In genomic region chr12:79679941-79680697, GRCm38 (mm10) we compare ENCODE assay signal across 9 mouse cellular contexts.
A peak's percentile ranks its signal among the peaks of the same experiment; 100 is the strongest.
DNase-seq lines count a peak whose midpoint lies in the region; ATAC-seq and TF ChIP-seq lines count a peak whose summit lies in the region.
"Had no signal": no experiment of that assay in that cellular context is flagged by ENCODE, and none has a peak within 500 bp of the region (broad histone marks: within the 10 kb centered on the region; RNA-seq: fewer than 3 reads in every experiment).

No protein-coding gene starts in this region.

- no peaks in the 10 kb centered on the region for H3K9me3 ChIP-seq in heart, embryonic 16.5 days (replicated peaks; ENCODE audit: control insufficient read depth, low read length)
- H3K9me3 ChIP-seq in stomach, embryonic 15.5 days: no peaks in the 10 kb centered on the region

- no peak overlapping the region for H3K9ac ChIP-seq in heart, embryonic 16.5 days (ENCODE audit: low read length)
- H3K9ac ChIP-seq in stomach, embryonic 15.5 days: no peak overlapping the region

- peak; percentile 49 to 65 for DNase-seq in frontal cortex, postnatal 10 days (ENCODE audit: low spot score in 2 of 2)
- DNase-seq in brain, embryonic 14.5 days (ENCODE audit: low read depth): peak; percentile 94
- peak; percentile 44 to 76 for DNase-seq in layer of hippocampus, postnatal 14 days (ENCODE audit: low spot score in 2 of 2)
- DNase-seq in thymus, postnatal 14 days: no peak
- no peak for DNase-seq in adrenal gland, postnatal 10 days

- no peak overlapping the region for H3K4me2 ChIP-seq in heart, embryonic 16.5 days (ENCODE audit: low read depth, low read length)
- H3K4me2 ChIP-seq in stomach, embryonic 15.5 days: no peak overlapping the region

- peak overlapping the region; percentile 82 for H3K27ac ChIP-seq in heart, embryonic 16.5 days (ENCODE audit: low read length)
- peak overlapping the region; percentile 80 for H3K27ac ChIP-seq in stomach, embryonic 15.5 days
- H3K27ac ChIP-seq: left cerebral cortex, adult 2 months had no signal

- peaks cover 37% of the 10 kb centered on the region for H3K4me1 ChIP-seq in heart, embryonic 16.5 days (ENCODE audit: control insufficient read depth, insufficient read depth, low read length)
- peaks cover 29% of the 10 kb centered on the region for H3K4me1 ChIP-seq in stomach, embryonic 15.5 days

- 71% methylated on average over 9 of the region's 9 CpGs for WGBS in heart, embryonic 16.5 days
- 77% methylated on average over 9 of the region's 9 CpGs for WGBS in stomach, embryonic 15.5 days

- no peaks in the 10 kb centered on the region for H3K27me3 ChIP-seq in heart, embryonic 16.5 days (ENCODE audit: control insufficient read depth, insufficient read depth, low read length)
- H3K27me3 ChIP-seq in stomach, embryonic 15.5 days (replicated peaks): no peaks in the 10 kb centered on the region

- no peak for TF ChIP-seq POLR2A in brain, embryonic 14.5 days (IDR thresholded peaks at IDR 0.05; ENCODE audit: borderline replicate concordance, extremely low read depth, insufficient read depth, insufficient read length, poor library complexity, severe bottlenecking)

- ATAC-seq in frontal cortex, adult (ENCODE audit: low TSS enrichment): no peak
- ATAC-seq in heart, embryonic 16.5 days (replicated peaks; ENCODE audit: extremely low read depth, insufficient read depth, low FRiP score): no peak
- no peak for ATAC-seq in stomach, embryonic 15.5 days (ENCODE audit: insufficient read depth, low FRiP score, low read depth)

- no peak overlapping the region for H3K4me3 ChIP-seq in heart, embryonic 16.5 days (ENCODE audit: low read length)
- no peak overlapping the region for H3K4me3 ChIP-seq in stomach, embryonic 15.5 days (replicated peaks)
- H3K4me3 ChIP-seq: left cerebral cortex, adult 2 months had no signal

- no peak for TF ChIP-seq CTCF in brain, embryonic 14.5 days (IDR thresholded peaks at IDR 0.05; ENCODE audit: borderline replicate concordance, extremely low read depth, insufficient read depth, insufficient read length)

- H3K36me3 ChIP-seq in heart, embryonic 16.5 days (ENCODE audit: control insufficient read depth, insufficient read depth): no peaks in the 10 kb centered on the region
- no peaks in the 10 kb centered on the region for H3K36me3 ChIP-seq in stomach, embryonic 15.5 days

Comparison
In these comparisons a context has a peak if more than half of its experiments do, and no peak if none do; other contexts are left out.
1. DNase-seq: peak in frontal cortex, postnatal 10 days (2 of 2), brain, embryonic 14.5 days (single experiment) and layer of hippocampus, postnatal 14 days (2 of 2); none in thymus, postnatal 14 days (single experiment) and adrenal gland, postnatal 10 days (single experiment).